Mouse (Mus musculus) neural tube, embryonic 15.5 days (tissue): ENCODE data around the gene Stab1. TPM values are rescaled to one million over a fixed set of nuclear protein-coding genes. Genes with fewer than 3 reads are reported as not detected.

Experiments used
- ATAC-seq: fragments of 200-750 bp; cut with Nextera tagmentation; 2 replicates; pipeline ENCODE4 v1.8.0; 2017; ENCODE audit warnings: mild to moderate bottlenecking, moderate TSS enrichment, moderate library complexity; ENCODE audit not compliant: low FRiP score
- H3K27ac ChIP-seq: fragments of 300-500 bp; sonication (generic); replicated peaks from 2 replicates; pipeline ENCODE4 v1.5.1; 2015; ENCODE audit warnings: mild to moderate bottlenecking, inconsistent platforms
- H3K27me3 ChIP-seq: fragments of 300-500 bp; sonication (generic); replicated peaks from 2 replicates; pipeline ENCODE4 v1.6.1; 2015; ENCODE audit warnings: inconsistent platforms
- H3K36me3 ChIP-seq: fragments of 300-500 bp; sonication (generic); 2 replicates; pipeline ENCODE4 v1.6.1; 2015; ENCODE audit warnings: inconsistent platforms
- H3K4me1 ChIP-seq: fragments of 300-500 bp; sonication (generic); 2 replicates; pipeline ENCODE4 v1.6.1; 2015; ENCODE audit warnings: inconsistent platforms
- H3K4me2 ChIP-seq: fragments of 300-500 bp; sonication (generic); 2 replicates; pipeline ENCODE4 v1.6.1; 2015; ENCODE audit warnings: inconsistent platforms, mild to moderate bottlenecking, moderate library complexity
- H3K4me3 ChIP-seq: fragments of 300-500 bp; sonication (generic); replicated peaks from 2 replicates; pipeline ENCODE4 v1.5.1; 2015; ENCODE audit warnings: mild to moderate bottlenecking, inconsistent platforms
- H3K9ac ChIP-seq: fragments of 300-500 bp; sonication (generic); replicated peaks from 2 replicates; pipeline ENCODE4 v1.6.1; 2015; ENCODE audit warnings: mild to moderate bottlenecking, inconsistent platforms
- H3K9me3 ChIP-seq: fragments of 300-500 bp; sonication (generic); replicated peaks from 2 replicates; pipeline ENCODE4 v1.6.1; 2016; ENCODE audit warnings: inconsistent platforms
- WGBS: fragments of 180-500 bp; shearing (Covaris S2); methylation state at CpG from one replicate; pipeline ENCODE4 v1.1.7; 2015; ENCODE audit warnings: mixed read lengths; 5-methylcytosine and 5-hydroxymethylcytosine counted together
- polyA plus RNA-seq: library from polyadenylated mRNA; unstranded; fragments of >200 nt; fragmentation: Nextera tagmentation; extraction: Ambion mirVana; gene quantifications from 2 replicates; pipeline ENCODE4 v1.2.1, GENCODE M21; 2015

Stab1 gene
- polyA plus RNA-seq, 1 experiment from 2014 or later, result 16.9 TPM

- Histone ChIP-seq H3K4me2 (peak overlapping the region; percentile 89), H3K27ac (peak overlapping the region; percentile 92), H3K9ac (peak overlapping the region; percentile 94), H3K36me3 (peaks cover 28% of the 10 kb centered on the region), H3K4me3 (peak overlapping the region; percentile 75), H3K27me3 (no peaks in the 10 kb centered on the region), H3K9me3 (no peaks in the 10 kb centered on the region), H3K4me1 (peaks cover 26% of the 10 kb centered on the region)
- peak; percentile 83 for ATAC-seq
- under 1% methylated on average over 48 of the region's 48 CpGs for WGBS
Measured at GRCm38 (mm10) chr14:31206472-31206981, 38.1 kb upstream of the Stab1 start.

GRCm38 (mm10) chr14:31205562-31206467, 37.4 kb upstream of the Stab1 start:
- peak overlapping the region; percentile 92 for H3K27ac ChIP-seq
- peaks cover 34% of the 10 kb centered on the region for H3K36me3 ChIP-seq
- H3K4me3 ChIP-seq, result peak overlapping the region; percentile 75
- peak overlapping the region; percentile 94 for H3K9ac ChIP-seq
- no peaks in the 10 kb centered on the region for H3K9me3 ChIP-seq
- under 1% methylated on average over 39 of the region's 39 CpGs for WGBS
- no peaks in the 10 kb centered on the region for H3K27me3 ChIP-seq
- peak; percentile 76 for ATAC-seq
- H3K4me2 ChIP-seq, result peak overlapping the region; percentile 89
- peaks cover 26% of the 10 kb centered on the region for H3K4me1 ChIP-seq

- H3K9ac ChIP-seq, result peak overlapping the region; percentile 94
- H3K27me3 ChIP-seq, result no peaks in the 10 kb centered on the region
- 19% methylated on average over 8 of the region's 8 CpGs for WGBS
- H3K27ac ChIP-seq, result peak overlapping the region; percentile 92
- H3K4me1 ChIP-seq, result peaks cover 26% of the 10 kb centered on the region
- peak overlapping the region; percentile 75 for H3K4me3 ChIP-seq
- H3K36me3 ChIP-seq, result peaks cover 40% of the 10 kb centered on the region
- peak; percentile 9; the same call in 1 of the 2 replicates for ATAC-seq
- no peaks in the 10 kb centered on the region for H3K9me3 ChIP-seq
- H3K4me2 ChIP-seq, result peak overlapping the region; percentile 89
Measured at GRCm38 (mm10) chr14:31205244-31205561, 36.8 kb upstream of the Stab1 start.

- ATAC-seq, result no peak
- 0 out of 2 replicates have a peak overlapping the region, but pooled peaks have one; percentile 92 for H3K27ac ChIP-seq
Measured at GRCm38 (mm10) chr14:31204844-31205243, 36.4 kb upstream of the Stab1 start.

GRCm38 (mm10) chr14:31200038-31200437, 31.6 kb upstream of the Stab1 start:
- H3K36me3 ChIP-seq, result peaks cover 66% of the 10 kb centered on the region
- no peak overlapping the region for H3K4me2 ChIP-seq
- no peak overlapping the region for H3K4me3 ChIP-seq
- no peak overlapping the region for H3K27ac ChIP-seq
- ATAC-seq, result no peak
- no peaks in the 10 kb centered on the region for H3K9me3 ChIP-seq
- H3K27me3 ChIP-seq, result no peaks in the 10 kb centered on the region
- no peak overlapping the region for H3K9ac ChIP-seq
- 85% methylated on average over 3 of the region's 3 CpGs for WGBS
- peaks cover 26% of the 10 kb centered on the region for H3K4me1 ChIP-seq

More at GRCm38 (mm10) chr14:31204844-31205243, 36.4 kb upstream of the Stab1 start:
- no peaks in the 10 kb centered on the region for H3K9me3 ChIP-seq
- WGBS, result 69% methylated on average over 4 of the region's 4 CpGs
- peak overlapping the region; percentile 94 for H3K9ac ChIP-seq
- peaks cover 26% of the 10 kb centered on the region for H3K4me1 ChIP-seq
- H3K4me2 ChIP-seq, result peak overlapping the region; percentile 89
- peaks cover 44% of the 10 kb centered on the region for H3K36me3 ChIP-seq
- peak overlapping the region; percentile 75 for H3K4me3 ChIP-seq
- no peaks in the 10 kb centered on the region for H3K27me3 ChIP-seq

- H3K27ac ChIP-seq, result no peak overlapping the region
- WGBS, result 97% methylated on average over 7 of the region's 7 CpGs
- no peak for ATAC-seq
- no peaks in the 10 kb centered on the region for H3K27me3 ChIP-seq
- no peaks in the 10 kb centered on the region for H3K9me3 ChIP-seq
- H3K4me2 ChIP-seq, result no peak overlapping the region
- H3K36me3 ChIP-seq, result peaks cover 69% of the 10 kb centered on the region
- H3K4me3 ChIP-seq, result no peak overlapping the region
- no peak overlapping the region for H3K9ac ChIP-seq
- peaks cover 24% of the 10 kb centered on the region for H3K4me1 ChIP-seq
Measured at GRCm38 (mm10) chr14:31199599-31199998, 31.2 kb upstream of the Stab1 start.

GRCm38 (mm10) chr14:31197547-31198516, 29.4 kb upstream of the Stab1 start:
- no peak for ATAC-seq
- 68% methylated on average over 16 of the region's 16 CpGs for WGBS

GRCm38 (mm10) chr14:31195968-31196367, 27.5 kb upstream of the Stab1 start:
- ATAC-seq, result no peak
- Histone ChIP-seq H3K27ac (no peak overlapping the region), H3K36me3 (peaks cover 67% of the 10 kb centered on the region), H3K9me3 (no peaks in the 10 kb centered on the region), H3K4me2 (no peak overlapping the region), H3K9ac (no peak overlapping the region), H3K27me3 (no peaks in the 10 kb centered on the region), H3K4me1 (peaks cover 16% of the 10 kb centered on the region), H3K4me3 (no peak overlapping the region)

More at GRCm38 (mm10) chr14:31197547-31198516, 29.4 kb upstream of the Stab1 start:
- H3K27me3 ChIP-seq, result no peaks in the 10 kb centered on the region
- peaks cover 16% of the 10 kb centered on the region for H3K4me1 ChIP-seq
- no peak overlapping the region for H3K9ac ChIP-seq
- H3K4me3 ChIP-seq, result no peak overlapping the region
- no peak overlapping the region for H3K27ac ChIP-seq
- H3K36me3 ChIP-seq, result peaks cover 66% of the 10 kb centered on the region
- no peak overlapping the region for H3K4me2 ChIP-seq
- H3K9me3 ChIP-seq, result no peaks in the 10 kb centered on the region

GRCm38 (mm10) chr14:31195521-31195920, 27.1 kb upstream of the Stab1 start:
- WGBS, result 97% methylated on average over 4 of the region's 4 CpGs
- H3K9ac ChIP-seq, result no peak overlapping the region
- no peaks in the 10 kb centered on the region for H3K9me3 ChIP-seq
- no peak overlapping the region for H3K27ac ChIP-seq
- H3K36me3 ChIP-seq, result peaks cover 67% of the 10 kb centered on the region
- no peaks in the 10 kb centered on the region for H3K27me3 ChIP-seq
- H3K4me1 ChIP-seq, result peaks cover 16% of the 10 kb centered on the region
- no peak overlapping the region for H3K4me3 ChIP-seq
- ATAC-seq, result no peak
- no peak overlapping the region for H3K4me2 ChIP-seq

GRCm38 (mm10) chr14:31194891-31195513, 26.6 kb upstream of the Stab1 start:
- Histone ChIP-seq H3K27me3 (no peaks in the 10 kb centered on the region), H3K4me3 (no peak overlapping the region), H3K9me3 (no peaks in the 10 kb centered on the region), H3K9ac (no peak overlapping the region), H3K4me1 (peaks cover 16% of the 10 kb centered on the region), H3K27ac (no peak overlapping the region), H3K36me3 (peaks cover 67% of the 10 kb centered on the region), H3K4me2 (no peak overlapping the region)
- WGBS, result 80% methylated on average over 14 of the region's 14 CpGs
- ATAC-seq, result no peak

GRCm38 (mm10) chr14:31194441-31194840, 26.0 kb upstream of the Stab1 start:
- Histone ChIP-seq H3K4me1 (peaks cover 16% of the 10 kb centered on the region), H3K27me3 (no peaks in the 10 kb centered on the region), H3K9me3 (no peaks in the 10 kb centered on the region), H3K27ac (no peak overlapping the region), H3K4me3 (no peak overlapping the region), H3K9ac (no peak overlapping the region), H3K36me3 (peaks cover 67% of the 10 kb centered on the region), H3K4me2 (no peak overlapping the region)
- ATAC-seq, result no peak
- WGBS, result 92% methylated on average over 2 of the region's 2 CpGs
